Mouse (Mus musculus) lung, adult 2 months (tissue): ENCODE results near the gene Gm37240.

ENCODE experiments used
- CTCF ChIP-seq: fragments of 200-500 bp; IDR thresholded peaks from 2 replicates; pipeline ENCODE4 v1.5.1; 2011; ENCODE audit warnings: mild to moderate bottlenecking, low read length, control low read depth; ENCODE audit not compliant: insufficient read depth
- POLR2A ChIP-seq: fragments of 200-500 bp; IDR thresholded peaks from 2 replicates; pipeline ENCODE4 v1.6.1; 2011; ENCODE audit warnings: low read depth, mild to moderate bottlenecking, control low read depth, low read length, borderline replicate concordance; ENCODE audit errors: extremely low read depth

- TF ChIP-seq POLR2A (no peak), CTCF (no peak)
Observed at GRCm38 (mm10) chr3:85757944-85758343, 129.4 kb downstream of the Gm37240 start.
